Mouse (Mus musculus) gastrocnemius, adult 8-10 months (tissue): ENCODE measurements at regions not wholly inside any gene's neighbourhood (a gene's known extent, or its start where the extent isn't known, plus 50 kb on each side); places are given as distances from the start of the nearest gene placed in this dataset.

Experiments
- DNase-seq, 2 experiments: peaks; one replicate each; pipeline ENCODE4 v3.0.0; 2022; ENCODE audit warnings: low spot score in 2 of 2

GRCm38 (mm10) chr3:60916411-60916810 lies 86.2 kb upstream of the P2ry1 start:
- DNase-seq, result no peak

GRCm38 (mm10) chr3:60917271-60917670 lies 85.3 kb upstream of the P2ry1 start:
- no peak for DNase-seq

- DNase-seq, result no peak
These were observed 76.5 kb upstream of the P2ry1 start for GRCm38 (mm10) chr3:60926024-60926547.

- no peak for DNase-seq
These were observed 73.7 kb upstream of the P2ry1 start for GRCm38 (mm10) chr3:60928910-60929309.

- DNase-seq, result no peak
These were observed 68.1 kb upstream of the P2ry1 start for GRCm38 (mm10) chr3:60934492-60934891.

- DNase-seq, result no peak
These were observed 61.1 kb upstream of the P2ry1 start for GRCm38 (mm10) chr3:60941451-60941850.

GRCm38 (mm10) chr3:60948897-60949296 lies 53.7 kb upstream of the P2ry1 start:
- DNase-seq, result no peak
